Mouse (Mus musculus) small intestine, adult 2 months (tissue): ENCODE data around the gene Ntrk3.

Experiments
- CTCF ChIP-seq: fragments of 200-500 bp; IDR thresholded peaks from 2 replicates; pipeline ENCODE4 v1.5.1; 2012; ENCODE audit warnings: low read depth, mild to moderate bottlenecking, control low read depth, inconsistent platforms, low read length, moderate library complexity, mixed read lengths; ENCODE audit not compliant: insufficient replicate concordance, insufficient read length; ENCODE audit errors: extremely low read depth
- POLR2A ChIP-seq: fragments of 200-500 bp; IDR thresholded peaks from 2 replicates; pipeline ENCODE4 v1.6.1; 2012; ENCODE audit warnings: low read depth, mild to moderate bottlenecking, control low read depth, inconsistent platforms, low read length, moderate library complexity

GRCm38 (mm10) chr7:78440476-78440875 lies 297.3 kb downstream of the Ntrk3 start:
- TF ChIP-seq POLR2A (no peak), CTCF (no peak)
